Mouse (Mus musculus) kidney, adult 2 months (tissue): ENCODE measurements at regions not wholly inside any gene's neighbourhood (a gene's known extent, or its start where the extent isn't known, plus 50 kb on each side); places are given as distances from the start of the nearest gene placed in this dataset.

Experiments used
- DNase-seq: peaks from one replicate; pipeline ENCODE4 v3.0.0; 2021
- H3K27ac ChIP-seq: fragments of 200-500 bp; 2 replicates; pipeline ENCODE4 v1.5.1; 2012; ENCODE audit warnings: low read depth, low read length, control low read depth, inconsistent platforms; ENCODE audit not compliant: insufficient read depth
- H3K27me3 ChIP-seq: fragments of 200-500 bp; replicated peaks from 2 replicates; pipeline ENCODE4 v1.6.1; 2012; ENCODE audit warnings: mild to moderate bottlenecking, moderate library complexity, low read length, inconsistent platforms; ENCODE audit not compliant: control insufficient read depth, insufficient read depth
- H3K36me3 ChIP-seq: fragments of 200-500 bp; 2 replicates; pipeline ENCODE4 v1.6.1; 2012; ENCODE audit warnings: mild to moderate bottlenecking, moderate library complexity, low read length, inconsistent platforms; ENCODE audit not compliant: control insufficient read depth, insufficient read depth
- H3K4me1 ChIP-seq: fragments of 200-500 bp; 2 replicates; pipeline ENCODE4 v1.6.1; 2011; ENCODE audit warnings: low read length; ENCODE audit not compliant: control insufficient read depth, insufficient read depth
- H3K4me3 ChIP-seq: fragments of 200-500 bp; 2 replicates; pipeline ENCODE4 v1.5.1; 2011; ENCODE audit warnings: mild to moderate bottlenecking, low read depth, low read length, control low read depth; ENCODE audit not compliant: insufficient read depth
- CTCF ChIP-seq: fragments of 200-500 bp; conservative IDR thresholded peaks from 2 replicates; pipeline ENCODE4 v1.5.1; 2011; ENCODE audit warnings: low read depth, mild to moderate bottlenecking, control low read depth, low read length, moderate library complexity, mixed read lengths; ENCODE audit not compliant: insufficient read depth, insufficient read length
- POLR2A ChIP-seq: fragments of 200-500 bp; IDR thresholded peaks from one replicate; pipeline ENCODE4 v1.6.1; 2011; ENCODE audit warnings: low read depth, low read length, control low read depth
- WGBS: fragments of 180-500 bp; shearing (Covaris S2); methylation state at CpG from one replicate; pipeline ENCODE4 v1.1.7; 2018; 5-methylcytosine and 5-hydroxymethylcytosine counted together

DNA sequence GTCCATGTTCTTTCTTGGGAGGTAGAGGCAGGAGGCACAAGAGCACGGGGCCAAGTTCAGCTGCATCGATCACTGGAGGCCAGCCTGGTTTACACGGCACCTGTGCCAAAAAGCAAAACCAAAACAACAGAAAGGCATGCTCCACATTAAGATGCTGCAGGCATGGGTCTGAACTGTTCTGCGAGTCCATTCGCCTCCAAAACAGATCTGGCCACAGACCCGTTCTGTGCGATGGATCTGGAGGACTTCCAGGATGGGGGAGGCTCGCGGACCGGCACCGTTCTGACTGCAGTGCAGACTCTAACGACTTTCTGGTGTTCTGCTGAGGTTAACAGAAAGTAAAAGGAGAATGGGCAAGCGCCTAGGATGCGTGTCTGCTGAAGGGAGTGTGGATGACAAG lies 52.3 kb downstream of the A230072I06Rik start:
- 50% methylated on average over 14 of the region's 14 CpGs for WGBS
- Histone ChIP-seq H3K4me1 (no peaks in the 10 kb centered on the region), H3K36me3 (no peaks in the 10 kb centered on the region), H3K4me3 (no peak overlapping the region), H3K27ac (no peak overlapping the region), H3K27me3 (no peaks in the 10 kb centered on the region)
- TF ChIP-seq CTCF (no peak), POLR2A (no peak)
- DNase-seq, result no peak

GRCm38 (mm10) chr8:12331652-12332051 lies 53.0 kb downstream of the A230072I06Rik start:
- H3K36me3 ChIP-seq, result no peaks in the 10 kb centered on the region
- peak; percentile 73 for DNase-seq
- no peaks in the 10 kb centered on the region for H3K4me1 ChIP-seq
- TF ChIP-seq CTCF, result no peak
- TF ChIP-seq POLR2A, result no peak
- H3K4me3 ChIP-seq, result no peak overlapping the region
- H3K27ac ChIP-seq, result no peak overlapping the region
- no peaks in the 10 kb centered on the region for H3K27me3 ChIP-seq
- 60% methylated on average over 7 of the region's 7 CpGs for WGBS

DNA sequence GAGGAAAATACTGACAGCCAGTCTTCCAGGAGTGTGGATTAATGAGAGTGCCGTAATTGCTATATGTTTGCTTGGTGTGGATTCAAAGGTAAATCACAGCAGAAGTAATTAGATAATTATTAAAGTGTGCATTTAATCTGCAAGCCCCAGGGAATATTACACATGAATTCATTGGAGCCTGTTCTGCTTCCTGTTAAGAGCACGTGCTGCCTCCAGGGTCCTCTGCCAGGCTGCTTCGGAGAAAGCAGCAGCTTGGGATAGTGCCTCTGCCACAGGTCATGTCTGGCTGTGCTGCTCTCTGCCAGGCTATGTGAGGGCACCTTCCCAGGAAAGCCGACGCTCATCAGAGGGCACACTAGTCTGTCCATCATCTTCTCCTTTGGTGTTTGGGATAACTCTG lies 55.5 kb downstream of the A230072I06Rik start:
- DNase-seq, result no peak
- Histone ChIP-seq H3K27me3 (no peaks in the 10 kb centered on the region), H3K4me3 (no peak overlapping the region), H3K36me3 (no peaks in the 10 kb centered on the region), H3K27ac (no peak overlapping the region), H3K4me1 (no peaks in the 10 kb centered on the region)
- WGBS, result 44% methylated on average over 5 of the region's 5 CpGs
- TF ChIP-seq CTCF (no peak), POLR2A (no peak)

DNA sequence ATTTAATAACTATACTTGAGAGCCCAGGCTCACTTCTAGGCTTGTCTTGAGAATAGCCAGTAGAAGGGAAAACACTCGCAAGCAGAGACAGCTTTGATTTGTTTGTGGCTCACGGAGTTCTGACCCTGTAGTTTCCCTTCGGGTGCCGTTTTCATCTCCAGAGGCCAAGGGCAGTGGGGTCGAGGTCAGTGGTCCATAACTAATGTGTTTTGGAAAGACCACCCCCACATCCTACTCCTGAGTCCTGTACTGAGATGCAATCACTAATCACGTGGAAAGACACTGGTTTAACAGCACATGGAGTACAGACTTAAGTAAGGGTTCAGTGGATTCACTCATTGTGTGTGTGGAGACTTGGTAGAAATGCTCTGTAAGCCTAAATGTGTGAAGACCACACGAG lies 56.0 kb downstream of the A230072I06Rik start:
- H3K27me3 ChIP-seq, result no peaks in the 10 kb centered on the region
- H3K4me1 ChIP-seq, result no peaks in the 10 kb centered on the region
- no peak overlapping the region for H3K4me3 ChIP-seq
- DNase-seq, result no peak
- no peak overlapping the region for H3K27ac ChIP-seq
- TF ChIP-seq POLR2A, result no peak
- no peak for TF ChIP-seq CTCF
- 15% methylated on average over 7 of the region's 7 CpGs for WGBS
- no peaks in the 10 kb centered on the region for H3K36me3 ChIP-seq

DNA sequence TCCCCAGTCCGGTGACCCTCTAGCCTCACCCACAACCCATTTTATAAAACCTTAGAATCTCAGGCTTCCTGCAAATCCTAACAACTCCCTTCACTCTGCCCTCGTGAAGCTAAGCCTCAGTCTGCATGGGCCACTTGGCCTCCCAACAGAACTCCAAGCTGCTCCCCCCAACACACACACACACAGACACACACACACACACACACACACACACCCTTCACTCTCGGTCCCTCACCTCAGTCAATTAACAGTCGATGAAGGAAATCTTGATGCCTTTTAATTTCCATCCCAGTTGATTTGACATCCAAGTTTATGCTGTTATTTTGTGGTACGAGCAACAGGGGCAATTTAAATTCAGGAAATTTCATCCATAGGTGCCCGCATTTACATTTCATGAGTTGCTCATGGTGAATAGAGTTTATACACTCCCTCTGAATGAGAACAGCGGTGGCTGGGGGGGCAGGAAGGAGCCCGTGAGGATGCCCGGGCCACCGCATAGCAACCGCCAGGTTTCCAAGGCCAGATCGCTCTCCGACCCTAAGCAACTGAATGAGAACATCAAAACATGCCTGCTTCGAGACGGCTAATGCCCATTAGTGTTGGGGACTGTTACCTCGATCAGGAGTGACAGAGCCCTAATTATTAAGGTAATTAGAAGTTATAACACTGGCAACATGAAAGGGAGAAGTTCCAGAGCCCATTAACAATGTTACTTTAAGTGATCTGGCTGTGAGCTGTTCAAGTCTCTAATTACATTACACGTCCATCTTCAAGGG lies 55.8 kb upstream of the Sox1 start:
- DNase-seq, result no peak
- Histone ChIP-seq H3K4me1 (no peaks in the 10 kb centered on the region), H3K36me3 (no peaks in the 10 kb centered on the region), H3K27ac (no peak overlapping the region), H3K27me3 (no peaks in the 10 kb centered on the region), H3K4me3 (no peak overlapping the region)
- no peak for TF ChIP-seq CTCF
- TF ChIP-seq POLR2A, result no peak
- WGBS, result 44% methylated on average over 17 of the region's 17 CpGs

GRCm38 (mm10) chr8:12340946-12341345 lies 54.1 kb upstream of the Sox1 start:
- Histone ChIP-seq H3K4me3 (no peak overlapping the region), H3K4me1 (no peaks in the 10 kb centered on the region), H3K36me3 (no peaks in the 10 kb centered on the region), H3K27ac (no peak overlapping the region), H3K27me3 (no peaks in the 10 kb centered on the region)
- WGBS, result 86% methylated on average over 5 of the region's 5 CpGs
- DNase-seq, result no peak
- TF ChIP-seq CTCF (no peak), POLR2A (no peak)
